Mouse (Mus musculus): ENCODE results near the gene Ulk2.

DNA sequence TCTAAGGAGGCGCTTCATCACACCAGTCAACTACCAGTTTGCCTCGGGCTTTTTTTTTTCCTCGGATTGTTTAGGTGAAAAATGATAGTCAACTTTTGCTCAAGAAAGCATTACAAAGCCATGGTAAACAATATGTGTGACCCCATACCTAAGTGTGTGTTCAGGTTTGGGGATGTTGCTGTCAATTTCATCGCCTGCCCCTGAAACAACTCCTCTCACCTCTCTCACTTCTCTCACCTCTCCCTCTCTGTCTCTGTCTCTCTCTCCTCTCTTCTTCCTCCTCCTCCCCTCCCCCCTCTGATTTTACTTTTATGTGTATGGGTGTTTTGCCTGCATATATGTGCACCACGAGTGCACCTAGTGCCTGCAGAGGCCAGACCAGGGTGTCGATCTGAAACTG, 666 bp upstream of the Ulk2 start:
- TF ChIP-seq ZNF384 (IDR thresholded peaks at IDR 0.05; ENCODE audit: low read depth, low read length) (peak; percentile 40; the same call in 1 of the 2 replicates), TAL1 (IDR thresholded peaks at IDR 0.05; ENCODE audit: low read length) (no peak), EP300 (IDR thresholded peaks at IDR 0.05; ENCODE audit: low read depth in 1 of 2, low read length in 2 of 2) (no peak)

Measured in MEL (cell line).